Mouse (Mus musculus) erythroblast, embryonic 14.5 days (primary cell): ENCODE results near the gene Adh6a. TPM values are rescaled to one million over a fixed set of nuclear protein-coding genes. Genes with fewer than 3 reads are reported as not detected.

ENCODE experiments used
- H3K27me3 ChIP-seq: 2 replicates; pipeline ENCODE4 v1.6.1; 2012; ENCODE audit warnings: inconsistent platforms; ENCODE audit not compliant: control insufficient read depth
- H3K36me3 ChIP-seq: 2 replicates; pipeline ENCODE4 v1.6.1; 2012; ENCODE audit warnings: mild to moderate bottlenecking, inconsistent platforms; ENCODE audit not compliant: control insufficient read depth
- H3K4me1 ChIP-seq: 2 replicates; pipeline ENCODE4 v1.6.1; 2012; ENCODE audit warnings: inconsistent platforms; ENCODE audit not compliant: control insufficient read depth
- H3K4me3 ChIP-seq: replicated peaks from 2 replicates; pipeline ENCODE3; 2012; ENCODE audit warnings: moderate library complexity, mild to moderate bottlenecking, inconsistent platforms
- H3K9me3 ChIP-seq: 2 replicates; pipeline ENCODE4 v1.6.1; 2012; ENCODE audit warnings: low read length, inconsistent platforms, mixed read lengths; ENCODE audit not compliant: control insufficient read depth
- GATA1 ChIP-seq: IDR thresholded peaks from 2 replicates; pipeline ENCODE4 v1.6.1; 2012; ENCODE audit warnings: low read length, inconsistent platforms, mixed read lengths
- TAL1 ChIP-seq: IDR thresholded peaks from 3 replicates; pipeline ENCODE4 v1.6.1; 2012; ENCODE audit warnings: low read length, inconsistent platforms, mixed read lengths
- polyA plus RNA-seq: library from polyadenylated mRNA; stranded (reverse); fragments of >175 nt; gene quantifications from 2 replicates; pipeline ENCODE4 v1.2.3, GENCODE M21; 2012

Adh6a gene
- polyA plus RNA-seq = not detected in 2 replicates

DNA sequence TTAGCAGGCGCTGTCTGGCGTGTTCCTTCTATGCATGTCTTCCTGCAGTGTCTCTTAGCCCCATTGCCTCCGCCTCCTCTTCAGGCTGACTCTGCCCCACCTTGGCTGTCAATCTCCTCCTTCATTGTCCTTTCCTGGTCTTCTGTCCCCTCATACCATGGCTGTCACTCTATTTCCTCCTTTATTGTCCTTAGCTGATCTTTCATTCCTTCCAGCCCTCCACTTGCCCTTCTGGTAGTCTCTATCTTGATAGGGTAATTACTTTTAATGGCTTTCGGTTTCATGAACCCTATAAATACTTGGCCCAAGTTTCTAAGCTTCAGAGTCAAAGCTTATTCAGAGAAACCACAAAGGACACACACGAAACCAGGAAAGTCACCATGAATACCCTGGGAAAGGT lies at the start of gene Adh6a:
Adh6a (plus strand) TSS at position 322 of the 400 bp plus-strand sequence.
- Histone ChIP-seq H3K4me1 (no peaks in the 10 kb centered on the region), H3K9me3 (no peaks in the 10 kb centered on the region), H3K36me3 (no peaks in the 10 kb centered on the region), H3K27me3 (no peaks in the 10 kb centered on the region), H3K4me3 (no peak within 1 kb of the TSS)
- no peak for TF ChIP-seq GATA1

DNA sequence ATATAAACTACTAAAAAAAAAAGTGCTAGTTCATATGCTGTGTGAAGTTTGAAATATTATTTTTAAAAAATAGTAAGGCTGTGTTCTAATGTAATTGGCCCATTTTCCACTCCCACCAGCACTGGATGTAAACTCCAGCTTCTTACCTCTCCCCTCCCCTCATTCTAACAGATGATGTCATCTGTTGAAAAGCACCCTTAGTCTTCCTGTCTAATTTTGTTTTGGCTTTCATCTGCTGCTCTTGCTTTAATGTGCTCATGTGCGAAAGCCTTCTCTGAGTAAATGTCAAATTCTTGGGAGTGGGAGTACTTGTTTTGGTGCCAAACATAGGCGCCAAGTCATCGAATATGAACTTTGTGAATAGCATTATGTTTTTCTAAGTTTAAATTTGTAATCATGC lies 48.4 kb upstream of the Adh6a start:
- no peak for TF ChIP-seq GATA1
- no peak for TF ChIP-seq TAL1
- Histone ChIP-seq H3K9me3 (no peaks in the 10 kb centered on the region), H3K4me1 (no peaks in the 10 kb centered on the region), H3K36me3 (no peaks in the 10 kb centered on the region), H3K27me3 (no peaks in the 10 kb centered on the region), H3K4me3 (no peak overlapping the region)

GRCm38 (mm10) chr3:138270507-138270906 lies 42.6 kb upstream of the Adh6a start:
- TF ChIP-seq GATA1 (no peak), TAL1 (no peak)
- no peaks in the 10 kb centered on the region for H3K36me3 ChIP-seq
- H3K9me3 ChIP-seq = no peaks in the 10 kb centered on the region
- H3K27me3 ChIP-seq = no peaks in the 10 kb centered on the region
- H3K4me1 ChIP-seq = no peaks in the 10 kb centered on the region
- H3K4me3 ChIP-seq = no peak overlapping the region

- H3K27me3 ChIP-seq = no peaks in the 10 kb centered on the region
- H3K36me3 ChIP-seq = no peaks in the 10 kb centered on the region
- no peaks in the 10 kb centered on the region for H3K4me1 ChIP-seq
- H3K4me3 ChIP-seq = no peak overlapping the region
- TF ChIP-seq GATA1 = no peak
- no peak for TF ChIP-seq TAL1
- no peaks in the 10 kb centered on the region for H3K9me3 ChIP-seq
These were observed 41.8 kb upstream of the Adh6a start for GRCm38 (mm10) chr3:138271297-138271696.

GRCm38 (mm10) chr3:138273080-138273479 lies 40.0 kb upstream of the Adh6a start:
- Histone ChIP-seq H3K9me3 (no peaks in the 10 kb centered on the region), H3K4me3 (no peak overlapping the region), H3K4me1 (no peaks in the 10 kb centered on the region), H3K27me3 (no peaks in the 10 kb centered on the region), H3K36me3 (no peaks in the 10 kb centered on the region)
- TF ChIP-seq TAL1 (no peak), GATA1 (no peak)

GRCm38 (mm10) chr3:138275100-138275499 lies 38.0 kb upstream of the Adh6a start:
- Histone ChIP-seq H3K4me1 (no peaks in the 10 kb centered on the region), H3K27me3 (no peaks in the 10 kb centered on the region), H3K36me3 (no peaks in the 10 kb centered on the region), H3K4me3 (no peak overlapping the region), H3K9me3 (no peaks in the 10 kb centered on the region)
- no peak for TF ChIP-seq TAL1
- no peak for TF ChIP-seq GATA1

- Histone ChIP-seq H3K4me1 (no peaks in the 10 kb centered on the region), H3K4me3 (no peak overlapping the region)
- TF ChIP-seq TAL1 (no peak), GATA1 (no peak)
These were observed 30.5 kb upstream of the Adh6a start for GRCm38 (mm10) chr3:138282556-138282955.

GRCm38 (mm10) chr3:138283831-138284230 lies 29.3 kb upstream of the Adh6a start:
- Histone ChIP-seq H3K36me3 (no peaks in the 10 kb centered on the region), H3K4me1 (no peaks in the 10 kb centered on the region), H3K4me3 (no peak overlapping the region), H3K9me3 (peaks cover 4% of the 10 kb centered on the region; the same call in 1 of the 2 replicates), H3K27me3 (no peaks in the 10 kb centered on the region)
- TF ChIP-seq GATA1 (no peak), TAL1 (no peak)

More at GRCm38 (mm10) chr3:138282556-138282955, 30.5 kb upstream of the Adh6a start:
- Histone ChIP-seq H3K27me3 (no peaks in the 10 kb centered on the region), H3K36me3 (no peaks in the 10 kb centered on the region), H3K9me3 (0 out of 2 replicates have a peak, but pooled peaks cover 2% of the 10 kb centered on the region)

GRCm38 (mm10) chr3:138285986-138286385 lies 27.1 kb upstream of the Adh6a start:
- H3K4me3 ChIP-seq = no peak overlapping the region
- no peaks in the 10 kb centered on the region for H3K27me3 ChIP-seq
- no peaks in the 10 kb centered on the region for H3K4me1 ChIP-seq
- no peaks in the 10 kb centered on the region for H3K36me3 ChIP-seq
- no peak for TF ChIP-seq GATA1
- no peak for TF ChIP-seq TAL1
- peaks cover 4% of the 10 kb centered on the region; the same call in 1 of the 2 replicates for H3K9me3 ChIP-seq

GRCm38 (mm10) chr3:138287686-138288085 lies 25.4 kb upstream of the Adh6a start:
- no peak overlapping the region for H3K4me3 ChIP-seq
- H3K4me1 ChIP-seq = no peaks in the 10 kb centered on the region
- H3K36me3 ChIP-seq = no peaks in the 10 kb centered on the region
- peaks cover 4% of the 10 kb centered on the region; the same call in 1 of the 2 replicates for H3K9me3 ChIP-seq
- no peaks in the 10 kb centered on the region for H3K27me3 ChIP-seq
- TF ChIP-seq GATA1 = no peak
- TF ChIP-seq TAL1 = no peak
